Mouse (Mus musculus): ENCODE results near the gene Gramd1b. TPM values are rescaled to one million over a fixed set of nuclear protein-coding genes. Genes with fewer than 3 reads are reported as not detected.
A peak's percentile ranks its signal among the peaks of the same experiment; 100 is the strongest.

Gene Gramd1b
- polyA plus RNA-seq, 1 experiment from 2014 or later, result 19.5 TPM

GRCm38 (mm10) chr9:40528733-40529132 lies 2.5 kb downstream of the Gramd1b start:
- no peak overlapping the region for H3K9ac ChIP-seq (replicated peaks; ENCODE audit: low read depth, low read length)
- no peak for ATAC-seq
- peaks cover 9% of the 10 kb centered on the region; the same call in 1 of the 2 replicates for H3K4me1 ChIP-seq (replicated peaks; ENCODE audit: control insufficient read depth, insufficient read depth, low read length)
- no peak overlapping the region for H3K27ac ChIP-seq (ENCODE audit: low read length)
- H3K9me3 ChIP-seq (ENCODE audit: control insufficient read depth, low read length), result no peaks in the 10 kb centered on the region
- WGBS, result 77% methylated on average over 4 of the region's 4 CpGs
- H3K4me3 ChIP-seq (replicated peaks; ENCODE audit: low read length), result no peak overlapping the region
- H3K36me3 ChIP-seq (ENCODE audit: control insufficient read depth, insufficient read depth), result no peaks in the 10 kb centered on the region
- H3K4me2 ChIP-seq (ENCODE audit: low read length), result no peak overlapping the region
- H3K27me3 ChIP-seq (replicated peaks; ENCODE audit: control insufficient read depth, insufficient read depth, low read length), result no peaks in the 10 kb centered on the region

- no peak for ATAC-seq
- 64% methylated on average over 3 of the region's 3 CpGs for WGBS
- Histone ChIP-seq H3K4me1 (replicated peaks; ENCODE audit: control insufficient read depth, insufficient read depth, low read length) (peaks cover 12% of the 10 kb centered on the region; the same call in 1 of the 2 replicates), H3K4me3 (replicated peaks; ENCODE audit: low read length) (no peak overlapping the region), H3K27ac (ENCODE audit: low read length) (no peak overlapping the region), H3K36me3 (ENCODE audit: control insufficient read depth, insufficient read depth) (no peaks in the 10 kb centered on the region), H3K27me3 (replicated peaks; ENCODE audit: control insufficient read depth, insufficient read depth, low read length) (no peaks in the 10 kb centered on the region), H3K9me3 (ENCODE audit: control insufficient read depth, low read length) (no peaks in the 10 kb centered on the region), H3K4me2 (ENCODE audit: low read length) (no peak overlapping the region), H3K9ac (replicated peaks; ENCODE audit: low read depth, low read length) (no peak overlapping the region)
Observed at GRCm38 (mm10) chr9:40526928-40527327, 4.3 kb downstream of the Gramd1b start.

- Histone ChIP-seq H3K27me3 (replicated peaks; ENCODE audit: control insufficient read depth, insufficient read depth, low read length) (no peaks in the 10 kb centered on the region), H3K4me1 (replicated peaks; ENCODE audit: control insufficient read depth, insufficient read depth, low read length) (0 out of 2 replicates have a peak, but pooled peaks cover 3% of the 10 kb centered on the region), H3K27ac (ENCODE audit: low read length) (no peak overlapping the region), H3K9me3 (ENCODE audit: control insufficient read depth, low read length) (no peaks in the 10 kb centered on the region), H3K9ac (replicated peaks; ENCODE audit: low read depth, low read length) (no peak overlapping the region), H3K36me3 (ENCODE audit: control insufficient read depth, insufficient read depth) (no peaks in the 10 kb centered on the region), H3K4me2 (ENCODE audit: low read length) (no peak overlapping the region), H3K4me3 (replicated peaks; ENCODE audit: low read length) (no peak overlapping the region)
- 79% methylated on average over 7 of the region's 7 CpGs for WGBS
- ATAC-seq, result no peak
Observed at GRCm38 (mm10) chr9:40522156-40522555, 9.0 kb downstream of the Gramd1b start.

GRCm38 (mm10) chr9:40521097-40521496 lies 10.1 kb downstream of the Gramd1b start:
- Histone ChIP-seq H3K9me3 (ENCODE audit: control insufficient read depth, low read length) (no peaks in the 10 kb centered on the region), H3K4me2 (ENCODE audit: low read length) (no peak overlapping the region), H3K9ac (replicated peaks; ENCODE audit: low read depth, low read length) (no peak overlapping the region), H3K4me3 (replicated peaks; ENCODE audit: low read length) (no peak overlapping the region), H3K4me1 (replicated peaks; ENCODE audit: control insufficient read depth, insufficient read depth, low read length) (0 out of 2 replicates have a peak, but pooled peaks cover 3% of the 10 kb centered on the region), H3K36me3 (ENCODE audit: control insufficient read depth, insufficient read depth) (no peaks in the 10 kb centered on the region), H3K27me3 (replicated peaks; ENCODE audit: control insufficient read depth, insufficient read depth, low read length) (no peaks in the 10 kb centered on the region), H3K27ac (ENCODE audit: low read length) (no peak overlapping the region)
- no peak for ATAC-seq
- 88% methylated on average over 6 of the region's 6 CpGs for WGBS

GRCm38 (mm10) chr9:40519294-40519693 lies 11.9 kb downstream of the Gramd1b start:
- Histone ChIP-seq H3K4me2 (ENCODE audit: low read length) (no peak overlapping the region), H3K4me3 (replicated peaks; ENCODE audit: low read length) (no peak overlapping the region), H3K36me3 (ENCODE audit: control insufficient read depth, insufficient read depth) (no peaks in the 10 kb centered on the region), H3K4me1 (replicated peaks; ENCODE audit: control insufficient read depth, insufficient read depth, low read length) (0 out of 2 replicates have a peak, but pooled peaks cover 3% of the 10 kb centered on the region), H3K9ac (replicated peaks; ENCODE audit: low read depth, low read length) (no peak overlapping the region), H3K9me3 (ENCODE audit: control insufficient read depth, low read length) (no peaks in the 10 kb centered on the region), H3K27me3 (replicated peaks; ENCODE audit: control insufficient read depth, insufficient read depth, low read length) (no peaks in the 10 kb centered on the region), H3K27ac (ENCODE audit: low read length) (no peak overlapping the region)
- WGBS, result 89% methylated on average over 3 of the region's 3 CpGs
- ATAC-seq, result no peak

GRCm38 (mm10) chr9:40511970-40512369 lies 19.2 kb downstream of the Gramd1b start:
- no peak overlapping the region for H3K27ac ChIP-seq (ENCODE audit: low read length)
- H3K4me1 ChIP-seq (replicated peaks; ENCODE audit: control insufficient read depth, insufficient read depth, low read length), result peaks cover 3% of the 10 kb centered on the region; the same call in 1 of the 2 replicates
- WGBS, result 81% methylated on average over 2 of the region's 2 CpGs
- no peak for ATAC-seq
- H3K36me3 ChIP-seq (ENCODE audit: control insufficient read depth, insufficient read depth), result no peaks in the 10 kb centered on the region
- no peak overlapping the region for H3K9ac ChIP-seq (replicated peaks; ENCODE audit: low read depth, low read length)
- H3K27me3 ChIP-seq (replicated peaks; ENCODE audit: control insufficient read depth, insufficient read depth, low read length), result no peaks in the 10 kb centered on the region
- no peaks in the 10 kb centered on the region for H3K9me3 ChIP-seq (ENCODE audit: control insufficient read depth, low read length)
- H3K4me2 ChIP-seq (ENCODE audit: low read length), result no peak overlapping the region
- H3K4me3 ChIP-seq (replicated peaks; ENCODE audit: low read length), result no peak overlapping the region

- Histone ChIP-seq H3K27ac (ENCODE audit: low read length) (no peak overlapping the region), H3K4me3 (replicated peaks; ENCODE audit: low read length) (no peak overlapping the region), H3K4me2 (ENCODE audit: low read length) (no peak overlapping the region), H3K27me3 (replicated peaks; ENCODE audit: control insufficient read depth, insufficient read depth, low read length) (no peaks in the 10 kb centered on the region), H3K9me3 (ENCODE audit: control insufficient read depth, low read length) (no peaks in the 10 kb centered on the region), H3K4me1 (replicated peaks; ENCODE audit: control insufficient read depth, insufficient read depth, low read length) (peaks cover 3% of the 10 kb centered on the region; the same call in 1 of the 2 replicates), H3K36me3 (ENCODE audit: control insufficient read depth, insufficient read depth) (no peaks in the 10 kb centered on the region), H3K9ac (replicated peaks; ENCODE audit: low read depth, low read length) (no peak overlapping the region)
- peak; percentile 50; the same call in 1 of the 2 replicates for ATAC-seq
- 62% methylated on average over 6 of the region's 6 CpGs for WGBS
Observed at GRCm38 (mm10) chr9:40509479-40509878, 21.7 kb downstream of the Gramd1b start.

- H3K27me3 ChIP-seq (replicated peaks; ENCODE audit: control insufficient read depth, insufficient read depth, low read length), result no peaks in the 10 kb centered on the region
- H3K9ac ChIP-seq (replicated peaks; ENCODE audit: low read depth, low read length), result no peak overlapping the region
- no peak for ATAC-seq
- WGBS, result 75% methylated on average over 3 of the region's 3 CpGs
- no peak overlapping the region for H3K27ac ChIP-seq (ENCODE audit: low read length)
- peaks cover 3% of the 10 kb centered on the region; the same call in 1 of the 2 replicates for H3K4me1 ChIP-seq (replicated peaks; ENCODE audit: control insufficient read depth, insufficient read depth, low read length)
- H3K36me3 ChIP-seq (ENCODE audit: control insufficient read depth, insufficient read depth), result no peaks in the 10 kb centered on the region
- H3K4me3 ChIP-seq (replicated peaks; ENCODE audit: low read length), result no peak overlapping the region
- H3K4me2 ChIP-seq (ENCODE audit: low read length), result no peak overlapping the region
- no peaks in the 10 kb centered on the region for H3K9me3 ChIP-seq (ENCODE audit: control insufficient read depth, low read length)
Observed at GRCm38 (mm10) chr9:40506576-40506975, 24.6 kb downstream of the Gramd1b start.

- Histone ChIP-seq H3K4me2 (ENCODE audit: low read length) (no peak overlapping the region), H3K9me3 (ENCODE audit: control insufficient read depth, low read length) (no peaks in the 10 kb centered on the region), H3K27ac (ENCODE audit: low read length) (no peak overlapping the region), H3K4me3 (replicated peaks; ENCODE audit: low read length) (no peak overlapping the region), H3K27me3 (replicated peaks; ENCODE audit: control insufficient read depth, insufficient read depth, low read length) (no peaks in the 10 kb centered on the region), H3K4me1 (replicated peaks; ENCODE audit: control insufficient read depth, insufficient read depth, low read length) (peaks cover 3% of the 10 kb centered on the region; the same call in 1 of the 2 replicates), H3K36me3 (ENCODE audit: control insufficient read depth, insufficient read depth) (no peaks in the 10 kb centered on the region), H3K9ac (replicated peaks; ENCODE audit: low read depth, low read length) (no peak overlapping the region)
- ATAC-seq, result no peak
- 56% methylated on average over 11 of the region's 11 CpGs for WGBS
Observed at GRCm38 (mm10) chr9:40505471-40506312, 25.5 kb downstream of the Gramd1b start.
